In the genomic region with DNA sequence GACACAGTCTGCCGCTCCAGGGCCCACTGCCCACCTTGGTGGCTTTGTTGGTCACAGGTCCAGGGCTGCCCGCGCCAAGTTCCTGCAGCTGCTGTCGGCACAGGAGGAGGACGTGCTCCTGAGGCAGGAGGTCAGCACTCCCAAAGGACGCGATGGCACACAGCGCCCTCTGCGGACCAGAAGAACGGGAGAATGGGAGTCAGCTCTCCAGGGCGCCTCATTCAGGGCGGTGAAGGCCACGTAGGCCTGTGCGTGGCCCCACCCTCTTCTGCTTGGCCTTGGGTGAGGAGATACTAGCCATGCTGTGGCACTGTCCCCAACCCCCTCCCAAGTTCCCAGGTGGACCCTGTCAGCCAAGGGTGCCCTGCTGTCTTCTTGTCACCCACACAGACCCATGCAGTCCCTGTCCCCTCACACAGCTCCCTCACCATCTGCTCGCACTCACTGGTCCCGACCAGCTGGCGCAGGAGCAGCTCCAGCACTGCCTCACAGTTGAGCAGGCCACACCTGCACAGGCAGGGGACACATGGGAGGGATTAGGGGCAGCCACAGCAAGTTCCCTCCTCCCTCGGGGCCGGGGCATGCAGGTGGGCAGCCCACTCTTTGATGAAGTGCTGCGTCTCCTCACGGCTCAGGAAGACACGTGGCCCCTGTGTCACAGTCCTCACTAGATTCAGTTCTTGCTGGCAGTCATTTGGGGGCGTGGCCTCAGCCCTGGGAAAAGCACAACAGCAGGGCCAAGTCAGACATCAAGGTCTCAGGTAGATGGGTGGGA, we compare ENCODE assay signal across 12 mouse cellular contexts. TPM values are rescaled to one million over a fixed set of nuclear protein-coding genes. Genes with fewer than 3 reads are reported as not detected.
A peak's percentile ranks its signal among the peaks of the same experiment; 100 is the strongest.
DNase-seq lines count a peak whose midpoint lies in the region; ATAC-seq and TF ChIP-seq lines count a peak whose summit lies in the region.
"Had no signal": no experiment of that assay in that cellular context is flagged by ENCODE, and none has a peak within 500 bp of the region (broad histone marks: within the 10 kb centered on the region; RNA-seq: fewer than 3 reads in every experiment).

No protein-coding gene starts in this region.

- no peak for DNase-seq in forebrain, embryonic 10.5 days (ENCODE audit: extremely low spot score, low spot score)
- DNase-seq in lung, postnatal 0 days (ENCODE audit: low spot score): no peak
- DNase-seq in lung, postnatal 14 days: no peak
- peak; percentile 85 for DNase-seq in adrenal gland, postnatal 36 days
- peak; percentile 44 for DNase-seq in thymus, adult 2 months
- DNase-seq in kidney, adult 2 months: no peak
- DNase-seq: cerebellum, postnatal 36 days; gastrocnemius, postnatal 10 days; heart, postnatal 4 days; lung, postnatal 10 days had no signal

- TF ChIP-seq EP300 in lung, postnatal 0 days (IDR thresholded peaks at IDR 0.05): no peak

- H3K9me3 ChIP-seq in forebrain, embryonic 16.5 days (ENCODE audit: control insufficient read depth, low read length): no peaks in the 10 kb centered on the region
- H3K9me3 ChIP-seq in forebrain, embryonic 10.5 days: no peaks in the 10 kb centered on the region
- no peaks in the 10 kb centered on the region for H3K9me3 ChIP-seq in lung, postnatal 0 days (ENCODE audit: low read length)
- no peaks in the 10 kb centered on the region for H3K9me3 ChIP-seq in heart, embryonic 12.5 days (replicated peaks)

- H3K9ac ChIP-seq in forebrain, embryonic 16.5 days (replicated peaks; ENCODE audit: low read depth, low read length): no peak overlapping the region
- H3K9ac ChIP-seq in lung, postnatal 0 days (replicated peaks; ENCODE audit: low read depth): no peak overlapping the region
- H3K9ac ChIP-seq in heart, embryonic 12.5 days: no peak overlapping the region

- WGBS in forebrain, embryonic 16.5 days: 77% methylated on average over 23 of the region's 23 CpGs
- WGBS in forebrain, embryonic 10.5 days: 81% methylated on average over 23 of the region's 23 CpGs
- WGBS in lung, postnatal 0 days: 79% methylated on average over 23 of the region's 23 CpGs
- WGBS in thymus, adult 2 months: 66% methylated on average over 23 of the region's 23 CpGs
- WGBS in kidney, adult 2 months: 77% methylated on average over 23 of the region's 23 CpGs
- 76% methylated on average over 23 of the region's 23 CpGs for WGBS in heart, embryonic 12.5 days

- H3K4me3 ChIP-seq in forebrain, embryonic 16.5 days (replicated peaks; ENCODE audit: low read length): no peak overlapping the region
- H3K4me3 ChIP-seq in forebrain, embryonic 10.5 days: no peak overlapping the region
- no peak overlapping the region for H3K4me3 ChIP-seq in lung, postnatal 0 days (ENCODE audit: low read depth, low read length)
- no peak overlapping the region for H3K4me3 ChIP-seq in thymus, adult 2 months (ENCODE audit: control insufficient read depth, insufficient read depth, low read length)
- H3K4me3 ChIP-seq in kidney, adult 2 months (ENCODE audit: insufficient read depth, low read depth, low read length): no peak overlapping the region
- no peak overlapping the region for H3K4me3 ChIP-seq in heart, embryonic 12.5 days

- H3K27me3 ChIP-seq in forebrain, embryonic 16.5 days (replicated peaks; ENCODE audit: control insufficient read depth, insufficient read depth, low read length): no peaks in the 10 kb centered on the region
- H3K27me3 ChIP-seq in forebrain, embryonic 10.5 days (ENCODE audit: poor library complexity, severe bottlenecking): no peaks in the 10 kb centered on the region
- H3K27me3 ChIP-seq in lung, postnatal 0 days (replicated peaks; ENCODE audit: insufficient read depth, low read length): no peaks in the 10 kb centered on the region
- no peaks in the 10 kb centered on the region for H3K27me3 ChIP-seq in thymus, adult 2 months (ENCODE audit: control insufficient read depth, insufficient read depth, low read length)
- H3K27me3 ChIP-seq in kidney, adult 2 months (replicated peaks; ENCODE audit: control insufficient read depth, insufficient read depth, low read length): no peaks in the 10 kb centered on the region
- no peaks in the 10 kb centered on the region for H3K27me3 ChIP-seq in heart, embryonic 12.5 days (replicated peaks)

- peaks cover 7% of the 10 kb centered on the region for H3K4me1 ChIP-seq in forebrain, embryonic 16.5 days (replicated peaks; ENCODE audit: control insufficient read depth, insufficient read depth, low read length)
- peaks cover 16% of the 10 kb centered on the region for H3K4me1 ChIP-seq in forebrain, embryonic 10.5 days
- H3K4me1 ChIP-seq in lung, postnatal 0 days (ENCODE audit: insufficient read depth, low read depth, low read length): peaks cover 5% of the 10 kb centered on the region; the same call in 1 of the 2 replicates
- peaks cover 20% of the 10 kb centered on the region for H3K4me1 ChIP-seq in thymus, adult 2 months (replicated peaks; ENCODE audit: control insufficient read depth, insufficient read depth, low read length)
- peaks cover 2% of the 10 kb centered on the region; the same call in 1 of the 2 replicates for H3K4me1 ChIP-seq in kidney, adult 2 months (ENCODE audit: control insufficient read depth, insufficient read depth, low read length)
- H3K4me1 ChIP-seq in heart, embryonic 12.5 days (replicated peaks): peaks cover 8% of the 10 kb centered on the region

- TF ChIP-seq POLR2A in thymus, adult 2 months (IDR thresholded peaks at IDR 0.05; ENCODE audit: control insufficient read depth, extremely low read depth, insufficient read depth, low read length, poor library complexity): no peak
- TF ChIP-seq POLR2A in kidney, adult 2 months (IDR thresholded peaks at IDR 0.05; ENCODE audit: low read depth, low read length): no peak

- ATAC-seq in forebrain, embryonic 16.5 days: 0 out of 2 replicates have a peak, but pooled peaks have one; percentile 19
- no peak for ATAC-seq in lung, postnatal 0 days
- no peak for ATAC-seq in heart, embryonic 12.5 days (ENCODE audit: insufficient number of reproducible peaks, low FRiP score)

- peak; percentile 29; the same call in 1 of the 2 replicates for TF ChIP-seq CTCF in lung, postnatal 0 days (IDR thresholded peaks at IDR 0.05)
- no peak for TF ChIP-seq CTCF in thymus, adult 2 months (IDR thresholded peaks at IDR 0.05; ENCODE audit: borderline replicate concordance, control insufficient read depth, extremely low read depth, insufficient read depth, low read length, poor library complexity)
- no peak for TF ChIP-seq CTCF in kidney, adult 2 months (conservative IDR thresholded peaks at IDR 0.05; ENCODE audit: insufficient read depth, insufficient read length, low read depth, low read length)

- no peak overlapping the region for H3K4me2 ChIP-seq in forebrain, embryonic 16.5 days (ENCODE audit: low read length)
- H3K4me2 ChIP-seq in lung, postnatal 0 days (replicated peaks; ENCODE audit: low read depth, low read length): no peak overlapping the region
- no peak overlapping the region for H3K4me2 ChIP-seq in heart, embryonic 12.5 days

- no peak overlapping the region for H3K27ac ChIP-seq in forebrain, embryonic 16.5 days (ENCODE audit: low read length)
- H3K27ac ChIP-seq in forebrain, embryonic 10.5 days: no peak overlapping the region
- H3K27ac ChIP-seq in lung, postnatal 0 days (ENCODE audit: low read length): no peak overlapping the region
- H3K27ac ChIP-seq in thymus, adult 2 months (ENCODE audit: control insufficient read depth, insufficient read depth, low read length): no peak overlapping the region
- H3K27ac ChIP-seq in kidney, adult 2 months (ENCODE audit: insufficient read depth, low read depth, low read length): no peak overlapping the region
- H3K27ac ChIP-seq in heart, embryonic 12.5 days (ENCODE audit: poor library complexity, severe bottlenecking): no peak overlapping the region

- peaks cover 12% of the 10 kb centered on the region for H3K36me3 ChIP-seq in forebrain, embryonic 16.5 days (ENCODE audit: control insufficient read depth, insufficient read depth)
- H3K36me3 ChIP-seq in forebrain, embryonic 10.5 days (replicated peaks): peaks cover 66% of the 10 kb centered on the region
- peaks cover 18% of the 10 kb centered on the region for H3K36me3 ChIP-seq in lung, postnatal 0 days (ENCODE audit: insufficient read depth, low read length)
- peaks cover 13% of the 10 kb centered on the region; the same call in 1 of the 2 replicates for H3K36me3 ChIP-seq in thymus, adult 2 months (ENCODE audit: control insufficient read depth, insufficient read depth, low read length)
- no peaks in the 10 kb centered on the region for H3K36me3 ChIP-seq in kidney, adult 2 months (ENCODE audit: control insufficient read depth, insufficient read depth, low read length)
- peaks cover 66% of the 10 kb centered on the region for H3K36me3 ChIP-seq in heart, embryonic 12.5 days

RNA-seq across cellular contexts. Expression of gene Tepsin, which starts 5.5 kb away (rescaled TPM):
- 16.6 and 21.7 TPM in 2 replicates for polyA plus RNA-seq in forebrain, embryonic 16.5 days (2015; fragmentation: Nextera tagmentation; extraction: Ambion mirVana)
- 17.7 and 20.6 TPM in 2 replicates for polyA plus RNA-seq in forebrain, embryonic 10.5 days (2016; fragmentation: Nextera tagmentation; extraction: Ambion mirVana)
- polyA plus RNA-seq in lung, postnatal 0 days (2015; fragmentation: Nextera tagmentation; extraction: Ambion mirVana): 8.2 TPM in 2 replicates
- 10 to 100 TPM; 11.5 to 12.7 TPM for total RNA-seq in adrenal gland, postnatal 36 days (2021)
- 95.3 and 103 TPM in 2 replicates for polyA plus RNA-seq in thymus, adult 2 months (2012; rRNA removed)
- polyA plus RNA-seq in kidney, adult 2 months (2012; rRNA removed): 28.5 and 35.6 TPM in 2 replicates
- polyA plus RNA-seq in heart, embryonic 12.5 days (2016; fragmentation: Nextera tagmentation; extraction: Ambion mirVana): 15.5 and 16.8 TPM in 2 replicates

RNA-seq across cellular contexts. Expression of gene Ndufaf8, which starts 5.7 kb away (rescaled TPM):
- polyA plus RNA-seq in forebrain, embryonic 16.5 days (2015; fragmentation: Nextera tagmentation; extraction: Ambion mirVana): 49.4 and 53.3 TPM in 2 replicates
- polyA plus RNA-seq in forebrain, embryonic 10.5 days (2016; fragmentation: Nextera tagmentation; extraction: Ambion mirVana): 87.4 and 97.7 TPM in 2 replicates
- polyA plus RNA-seq in lung, postnatal 0 days (2015; fragmentation: Nextera tagmentation; extraction: Ambion mirVana): 69.6 and 76.9 TPM in 2 replicates
- total RNA-seq in adrenal gland, postnatal 36 days (2021): 10 to 100 TPM; 59.9 to 69.4 TPM
- 33.0 and 47.7 TPM in 2 replicates for polyA plus RNA-seq in thymus, adult 2 months (2012; rRNA removed)
- polyA plus RNA-seq in kidney, adult 2 months (2012; rRNA removed): 77.7 and 79.3 TPM in 2 replicates
- polyA plus RNA-seq in heart, embryonic 12.5 days (2016; fragmentation: Nextera tagmentation; extraction: Ambion mirVana): 73.9 and 79.2 TPM in 2 replicates

RNA-seq across cellular contexts. Expression of gene Cep131, which starts 6.4 kb away (rescaled TPM):
- 32.9 and 33.8 TPM in 2 replicates for polyA plus RNA-seq in forebrain, embryonic 16.5 days (2015; fragmentation: Nextera tagmentation; extraction: Ambion mirVana)
- polyA plus RNA-seq in forebrain, embryonic 10.5 days (2016; fragmentation: Nextera tagmentation; extraction: Ambion mirVana): 41.4 and 42.5 TPM in 2 replicates
- polyA plus RNA-seq in lung, postnatal 0 days (2015; fragmentation: Nextera tagmentation; extraction: Ambion mirVana): 7.6 and 9.6 TPM in 2 replicates
- total RNA-seq in adrenal gland, postnatal 36 days (2021): 100 to 1,000 TPM in 1 of 2 experiments, 10 to 100 TPM in 1; 35.5 to 207 TPM
- polyA plus RNA-seq in thymus, adult 2 months (2012; rRNA removed): 10.8 and 12.4 TPM in 2 replicates
- 5.8 and 6.8 TPM in 2 replicates for polyA plus RNA-seq in kidney, adult 2 months (2012; rRNA removed)
- polyA plus RNA-seq in heart, embryonic 12.5 days (2016; fragmentation: Nextera tagmentation; extraction: Ambion mirVana): 18.7 and 19.2 TPM in 2 replicates

RNA-seq across cellular contexts. Expression of gene Aatk, which starts 46.0 kb away (rescaled TPM):
- polyA plus RNA-seq in forebrain, embryonic 16.5 days (2015; fragmentation: Nextera tagmentation; extraction: Ambion mirVana): 21.6 and 28.1 TPM in 2 replicates
- 1.5 and 1.8 TPM in 2 replicates for polyA plus RNA-seq in forebrain, embryonic 10.5 days (2016; fragmentation: Nextera tagmentation; extraction: Ambion mirVana)
- polyA plus RNA-seq in lung, postnatal 0 days (2015; fragmentation: Nextera tagmentation; extraction: Ambion mirVana): 1.4 and 1.7 TPM in 2 replicates
- total RNA-seq in adrenal gland, postnatal 36 days (2021): 10 to 100 TPM in 1 of 2 experiments, 1 to 10 TPM in 1; 9.2 to 13.2 TPM
- 4.4 and 4.7 TPM in 2 replicates for polyA plus RNA-seq in thymus, adult 2 months (2012; rRNA removed)
- polyA plus RNA-seq in kidney, adult 2 months (2012; rRNA removed): 5.1 and 6.8 TPM in 2 replicates
- polyA plus RNA-seq in heart, embryonic 12.5 days (2016; fragmentation: Nextera tagmentation; extraction: Ambion mirVana): 0.63 and 0.92 TPM in 2 replicates

RNA-seq across cellular contexts. Expression of gene Slc38a10, which starts 58.1 kb away (rescaled TPM):
- 106 and 110 TPM in 2 replicates for polyA plus RNA-seq in forebrain, embryonic 16.5 days (2015; fragmentation: Nextera tagmentation; extraction: Ambion mirVana)
- polyA plus RNA-seq in forebrain, embryonic 10.5 days (2016; fragmentation: Nextera tagmentation; extraction: Ambion mirVana): 90.6 and 93.2 TPM in 2 replicates
- 66.6 and 69.4 TPM in 2 replicates for polyA plus RNA-seq in lung, postnatal 0 days (2015; fragmentation: Nextera tagmentation; extraction: Ambion mirVana)
- total RNA-seq in adrenal gland, postnatal 36 days (2021): 100 to 1,000 TPM; 156 to 163 TPM
- polyA plus RNA-seq in thymus, adult 2 months (2012; rRNA removed): 165 and 167 TPM in 2 replicates
- polyA plus RNA-seq in kidney, adult 2 months (2012; rRNA removed): 151 and 178 TPM in 2 replicates
- 114 and 117 TPM in 2 replicates for polyA plus RNA-seq in heart, embryonic 12.5 days (2016; fragmentation: Nextera tagmentation; extraction: Ambion mirVana)

Comparison
In these comparisons a context has a peak if more than half of its experiments do, and no peak if none do; other contexts are left out.
1. DNase-seq: peak in adrenal gland, postnatal 36 days (2 of 2) and thymus, adult 2 months (single experiment); none in forebrain, embryonic 10.5 days (single experiment), lung, postnatal 0 days (single experiment), lung, postnatal 14 days (single experiment) and kidney, adult 2 months (single experiment).